Comparison of ENCODE assay signal across 14 mouse cellular contexts in genomic region chr4:134119042-134119441, GRCm38 (mm10). TPM values are rescaled to one million over a fixed set of nuclear protein-coding genes. Genes with fewer than 3 reads are reported as not detected.
DNase-seq lines count a peak whose midpoint lies in the region; ATAC-seq and TF ChIP-seq lines count a peak whose summit lies in the region.
"Had no signal": no experiment of that assay in that cellular context is flagged by ENCODE, and none has a peak within 500 bp of the region (broad histone marks: within the 10 kb centered on the region; RNA-seq: fewer than 3 reads in every experiment).

No protein-coding gene starts in this region.

- H3K9me3 ChIP-seq in liver, embryonic 13.5 days (replicated peaks) = no peaks in the 10 kb centered on the region
- no peaks in the 10 kb centered on the region for H3K9me3 ChIP-seq in ES-Bruce4 (replicated peaks; ENCODE audit: control insufficient read depth, insufficient read depth, low read length, poor library complexity, severe bottlenecking)
- H3K9me3 ChIP-seq in kidney, embryonic 15.5 days (replicated peaks) = no peaks in the 10 kb centered on the region
- no peaks in the 10 kb centered on the region for H3K9me3 ChIP-seq in lung, postnatal 0 days (ENCODE audit: low read length)
- H3K9me3 ChIP-seq: heart, embryonic 12.5 days; hindbrain, embryonic 12.5 days; liver, embryonic 15.5 days had no signal

- no peak for TF ChIP-seq POLR2A in ES-Bruce4 (IDR thresholded peaks at IDR 0.05; ENCODE audit: insufficient read depth, low read length)

- H3K9ac ChIP-seq in liver, embryonic 13.5 days = no peak overlapping the region
- peak overlapping the region; percentile 26 for H3K9ac ChIP-seq in ES-Bruce4 (ENCODE audit: low read depth, poor library complexity, severe bottlenecking)
- H3K9ac ChIP-seq in kidney, embryonic 15.5 days = no peak overlapping the region
- H3K9ac ChIP-seq in lung, postnatal 0 days (replicated peaks; ENCODE audit: low read depth) = no peak overlapping the region
- H3K9ac ChIP-seq: heart, embryonic 12.5 days; hindbrain, embryonic 12.5 days; liver, embryonic 15.5 days had no signal

- no peak for ATAC-seq in liver, embryonic 13.5 days (ENCODE audit: low read depth)
- no peak for ATAC-seq in kidney, embryonic 15.5 days (replicated peaks; ENCODE audit: low FRiP score)
- no peak for ATAC-seq in lung, postnatal 0 days
- ATAC-seq: intestine, postnatal 0 days had no signal

- no peaks in the 10 kb centered on the region for H3K27me3 ChIP-seq in liver, embryonic 13.5 days
- no peaks in the 10 kb centered on the region for H3K27me3 ChIP-seq in ES-Bruce4 (ENCODE audit: control insufficient read depth, insufficient read depth, low read length, poor library complexity, severe bottlenecking)
- no peaks in the 10 kb centered on the region for H3K27me3 ChIP-seq in kidney, embryonic 15.5 days
- no peaks in the 10 kb centered on the region for H3K27me3 ChIP-seq in lung, postnatal 0 days (replicated peaks; ENCODE audit: insufficient read depth, low read length)
- H3K27me3 ChIP-seq: heart, embryonic 12.5 days; hindbrain, embryonic 12.5 days; liver, embryonic 15.5 days had no signal

- WGBS in liver, embryonic 13.5 days (ENCODE audit: insufficient replicate concordance) = 54% methylated on average over 5 of the region's 5 CpGs
- WGBS in kidney, embryonic 15.5 days = 63% methylated on average over 5 of the region's 5 CpGs
- 73% methylated on average over 5 of the region's 5 CpGs for WGBS in lung, postnatal 0 days

- DNase-seq in liver, embryonic 13.5 days = no peak
- no peak for DNase-seq in liver
- DNase-seq in ZHBTc4 (ENCODE audit: low read depth, low spot score) = peak; percentile 66
- peak; percentile 23 to 31 for DNase-seq in thymus, postnatal 10 days (ENCODE audit: low spot score in 2 of 2)
- no peak for DNase-seq in lung, postnatal 0 days (ENCODE audit: low spot score)
- DNase-seq: gastrocnemius, postnatal 14 days; right cerebral cortex, postnatal 4 days had no signal

- TF ChIP-seq EP300 in ES-Bruce4 (IDR thresholded peaks at IDR 0.05; ENCODE audit: insufficient read depth, low read depth, low read length) = no peak; the same call in 1 of the 2 replicates
- no peak for TF ChIP-seq EP300 in lung, postnatal 0 days (IDR thresholded peaks at IDR 0.05)

- H3K4me1 ChIP-seq in liver, embryonic 13.5 days (replicated peaks) = peaks cover 64% of the 10 kb centered on the region
- peaks cover 28% of the 10 kb centered on the region for H3K4me1 ChIP-seq in ES-Bruce4 (ENCODE audit: control insufficient read depth, insufficient read depth, low read length)
- peaks cover 38% of the 10 kb centered on the region for H3K4me1 ChIP-seq in kidney, embryonic 15.5 days
- no peaks in the 10 kb centered on the region for H3K4me1 ChIP-seq in lung, postnatal 0 days (ENCODE audit: insufficient read depth, low read depth, low read length)

- H3K36me3 ChIP-seq in liver, embryonic 13.5 days = no peaks in the 10 kb centered on the region
- no peaks in the 10 kb centered on the region for H3K36me3 ChIP-seq in ES-Bruce4 (ENCODE audit: control insufficient read depth, insufficient read depth, low read length, poor library complexity, severe bottlenecking)
- H3K36me3 ChIP-seq in kidney, embryonic 15.5 days = no peaks in the 10 kb centered on the region
- no peaks in the 10 kb centered on the region for H3K36me3 ChIP-seq in lung, postnatal 0 days (ENCODE audit: insufficient read depth, low read length)
- H3K36me3 ChIP-seq: heart, embryonic 12.5 days; hindbrain, embryonic 12.5 days; liver, embryonic 15.5 days had no signal

- H3K4me2 ChIP-seq in liver, embryonic 13.5 days = no peak overlapping the region
- no peak overlapping the region for H3K4me2 ChIP-seq in kidney, embryonic 15.5 days
- H3K4me2 ChIP-seq in lung, postnatal 0 days (replicated peaks; ENCODE audit: low read depth, low read length) = no peak overlapping the region
- H3K4me2 ChIP-seq: heart, embryonic 12.5 days; hindbrain, embryonic 12.5 days; liver, embryonic 15.5 days had no signal

- H3K27ac ChIP-seq in liver, embryonic 13.5 days = peak overlapping the region; percentile 62; the same call in 1 of the 2 replicates
- peak overlapping the region; percentile 96 for H3K27ac ChIP-seq in ES-Bruce4 (ENCODE audit: insufficient read depth, low read length)
- no peak overlapping the region for H3K27ac ChIP-seq in kidney, embryonic 15.5 days
- no peak overlapping the region for H3K27ac ChIP-seq in lung, postnatal 0 days (ENCODE audit: low read length)
- H3K27ac ChIP-seq: hindbrain, embryonic 12.5 days had no signal

- H3K4me3 ChIP-seq in liver, embryonic 13.5 days (replicated peaks) = no peak overlapping the region
- peak overlapping the region; percentile 25 for H3K4me3 ChIP-seq in ES-Bruce4 (ENCODE audit: low read depth, low read length)
- no peak overlapping the region for H3K4me3 ChIP-seq in kidney, embryonic 15.5 days (replicated peaks)
- no peak overlapping the region for H3K4me3 ChIP-seq in lung, postnatal 0 days (ENCODE audit: low read depth, low read length)
- H3K4me3 ChIP-seq: erythroblast, embryonic 14.5 days; heart, embryonic 12.5 days; hindbrain, embryonic 12.5 days; liver, embryonic 15.5 days had no signal

- no peak for TF ChIP-seq CTCF in ES-Bruce4 (IDR thresholded peaks at IDR 0.05; ENCODE audit: low read depth, low read length)
- TF ChIP-seq CTCF in lung, postnatal 0 days (IDR thresholded peaks at IDR 0.05) = no peak

RNA-seq across cellular contexts. Expression of gene Sh3bgrl3, which starts 9.5 kb away (rescaled TPM):
- 158 and 171 TPM in 2 replicates for polyA plus RNA-seq in liver, embryonic 13.5 days (2015; fragmentation: Nextera tagmentation; extraction: Ambion mirVana)
- polyA plus RNA-seq in ES-Bruce4 (2011; ENCODE audit: insufficient read depth, insufficient read length, low read depth, missing spikeins) = 105 and 106 TPM in 2 replicates
- 395 and 412 TPM in 2 replicates for polyA plus RNA-seq in kidney, embryonic 15.5 days (2015; fragmentation: Nextera tagmentation; extraction: Ambion mirVana)
- polyA plus RNA-seq in lung, postnatal 0 days (2015; fragmentation: Nextera tagmentation; extraction: Ambion mirVana) = 476 and 513 TPM in 2 replicates

RNA-seq across cellular contexts. Expression of gene Ubxn11, which starts 16.7 kb away (rescaled TPM):
- 1.7 and 2.3 TPM in 2 replicates for polyA plus RNA-seq in liver, embryonic 13.5 days (2015; fragmentation: Nextera tagmentation; extraction: Ambion mirVana)
- 10.4 and 11.6 TPM in 2 replicates for polyA plus RNA-seq in ES-Bruce4 (2011; ENCODE audit: insufficient read depth, insufficient read length, low read depth, missing spikeins)
- polyA plus RNA-seq in kidney, embryonic 15.5 days (2015; fragmentation: Nextera tagmentation; extraction: Ambion mirVana) = 10.5 and 11.1 TPM in 2 replicates
- polyA plus RNA-seq in lung, postnatal 0 days (2015; fragmentation: Nextera tagmentation; extraction: Ambion mirVana) = 10.3 and 11.3 TPM in 2 replicates

RNA-seq across cellular contexts. Expression of gene Cd52, which starts 24.2 kb away (rescaled TPM):
- polyA plus RNA-seq in liver, embryonic 13.5 days (2015; fragmentation: Nextera tagmentation; extraction: Ambion mirVana) = 24.6 and 27.7 TPM in 2 replicates
- polyA plus RNA-seq in ES-Bruce4 (2011; ENCODE audit: insufficient read depth, insufficient read length, low read depth, missing spikeins) = not detected in 2 replicates
- 12.0 and 12.2 TPM in 2 replicates for polyA plus RNA-seq in kidney, embryonic 15.5 days (2015; fragmentation: Nextera tagmentation; extraction: Ambion mirVana)
- polyA plus RNA-seq in lung, postnatal 0 days (2015; fragmentation: Nextera tagmentation; extraction: Ambion mirVana) = 65.8 and 65.9 TPM in 2 replicates

RNA-seq across cellular contexts. Expression of gene Crybg2, which starts 58.4 kb away (rescaled TPM):
- polyA plus RNA-seq in liver, embryonic 13.5 days (2015; fragmentation: Nextera tagmentation; extraction: Ambion mirVana) = 0.22 and 0.25 TPM in 2 replicates
- polyA plus RNA-seq in ES-Bruce4 (2011; ENCODE audit: insufficient read depth, insufficient read length, low read depth, missing spikeins) = 19.2 and 26.1 TPM in 2 replicates
- 3.9 and 4.4 TPM in 2 replicates for polyA plus RNA-seq in kidney, embryonic 15.5 days (2015; fragmentation: Nextera tagmentation; extraction: Ambion mirVana)
- 2.8 and 3.1 TPM in 2 replicates for polyA plus RNA-seq in lung, postnatal 0 days (2015; fragmentation: Nextera tagmentation; extraction: Ambion mirVana)
- polyA plus RNA-seq: erythroblast, embryonic 14.5 days had no signal

Comparison
In these comparisons a context has a peak if more than half of its experiments do, and no peak if none do; other contexts are left out.
1. DNase-seq: peak in ZHBTc4 (single experiment) and thymus, postnatal 10 days (2 of 2); none in liver, embryonic 13.5 days (single experiment), liver (single experiment) and lung, postnatal 0 days (single experiment).
2. H3K27ac ChIP-seq: peak in liver, embryonic 13.5 days (single experiment) and ES-Bruce4 (single experiment); none in kidney, embryonic 15.5 days (single experiment) and lung, postnatal 0 days (single experiment).